Mouse (Mus musculus) cortical plate, adult 2 months (tissue): ENCODE results near the gene Clcf1.
"Not testable (repeated sequence)": the region's sequence is repeated elsewhere in the genome, so short reads cannot be mapped to it uniquely, and the experiment has no call there.

Experiments
- CTCF ChIP-seq: fragments of 200-500 bp; IDR thresholded peaks from 2 replicates; pipeline ENCODE4 v1.5.1; 2011; ENCODE audit warnings: mild to moderate bottlenecking, control low read depth, low read length; ENCODE audit not compliant: insufficient read depth; ENCODE audit errors: extremely low read depth
- POLR2A ChIP-seq: fragments of 200-500 bp; IDR thresholded peaks from 2 replicates; pipeline ENCODE4 v1.6.1; 2011; ENCODE audit warnings: mild to moderate bottlenecking, low read length, control low read depth; ENCODE audit not compliant: insufficient read depth; ENCODE audit errors: extremely low read depth

GRCm38 (mm10) chr19:4248683-4249082 is 34.6 kb downstream of the Clcf1 start:
- TF ChIP-seq POLR2A, CTCF: not testable (repeated sequence)
